Mouse (Mus musculus) heart, adult 9 months (tissue): ENCODE measurements around the gene Stap2.

Source experiments
- DNase-seq, 2 experiments: peaks; one replicate each; pipeline ENCODE4 v3.0.0; 2022; ENCODE audit warnings: low spot score in 2 of 2

The Stap2 gene

DNA sequence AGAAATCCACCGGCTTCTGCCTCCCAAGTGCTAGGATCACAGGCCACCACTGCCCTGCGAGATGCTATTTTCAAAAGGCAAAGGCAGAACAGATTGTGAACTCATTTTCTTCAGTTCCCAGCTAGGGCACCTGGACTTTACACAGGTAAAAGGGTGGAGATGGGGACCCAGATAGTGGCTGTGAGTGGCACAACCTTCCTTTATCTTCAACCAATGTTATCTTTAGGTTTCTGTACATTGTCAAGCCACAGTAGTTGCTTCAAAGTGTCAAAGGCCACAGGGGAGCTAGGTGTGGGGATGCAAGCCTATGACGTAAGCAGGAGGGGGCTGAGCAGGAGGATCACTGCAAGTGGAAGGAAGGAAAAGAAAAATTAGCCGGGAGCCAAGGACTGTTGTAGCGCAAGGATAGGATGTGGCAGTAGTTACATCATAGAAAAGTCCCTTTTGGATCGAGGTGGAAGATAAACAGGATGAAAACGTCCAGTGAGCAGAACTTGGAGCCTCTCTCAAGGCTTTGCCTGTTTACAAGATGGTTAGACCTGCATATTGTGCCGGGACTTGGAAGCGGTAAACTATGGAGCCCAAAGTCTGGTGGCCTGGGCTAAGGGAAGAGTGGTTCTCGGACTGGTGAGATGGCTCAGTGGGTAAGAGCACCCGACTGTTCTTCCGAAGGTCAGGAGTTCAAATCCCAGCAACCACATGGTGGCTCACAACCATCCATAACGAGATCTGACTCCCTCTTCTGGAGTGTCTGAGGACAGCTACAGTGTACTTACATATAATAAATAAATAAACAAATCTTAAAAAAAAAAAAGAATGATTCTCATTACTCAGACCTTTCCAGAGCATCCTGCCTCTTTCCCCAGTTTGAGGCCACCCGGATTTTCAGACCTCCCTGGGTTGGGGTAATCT lies 2.3 kb upstream of the Stap2 start:
- DNase-seq = no peak

- DNase-seq = no peak
Observed at GRCm38 (mm10) chr17:56006956-56007355, 1.6 kb upstream of the Stap2 start.

DNA sequence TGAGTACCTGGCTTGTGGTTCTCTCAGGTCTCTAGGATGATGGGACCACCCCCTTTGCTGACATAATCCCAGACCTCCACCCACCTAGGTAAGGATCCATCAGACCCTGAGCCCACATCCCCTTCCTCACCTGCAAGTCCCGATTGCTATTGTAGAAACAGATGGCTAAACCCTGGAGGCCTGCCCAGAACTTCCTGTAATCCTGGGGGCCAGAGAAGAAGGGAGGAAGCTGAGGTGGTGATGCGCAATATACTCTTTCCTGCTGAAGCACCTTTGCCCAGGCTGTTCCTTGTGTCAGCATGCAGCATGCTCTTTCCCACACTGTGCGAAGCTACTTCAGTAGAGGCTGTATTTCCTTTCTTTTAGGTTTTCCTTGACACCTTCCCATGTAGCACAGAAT lies 2.4 kb downstream of the Stap2 start:
- no peak for DNase-seq

- DNase-seq = no peak
Observed at GRCm38 (mm10) chr17:55999794-56000499, 5.4 kb downstream of the Stap2 start.

DNA sequence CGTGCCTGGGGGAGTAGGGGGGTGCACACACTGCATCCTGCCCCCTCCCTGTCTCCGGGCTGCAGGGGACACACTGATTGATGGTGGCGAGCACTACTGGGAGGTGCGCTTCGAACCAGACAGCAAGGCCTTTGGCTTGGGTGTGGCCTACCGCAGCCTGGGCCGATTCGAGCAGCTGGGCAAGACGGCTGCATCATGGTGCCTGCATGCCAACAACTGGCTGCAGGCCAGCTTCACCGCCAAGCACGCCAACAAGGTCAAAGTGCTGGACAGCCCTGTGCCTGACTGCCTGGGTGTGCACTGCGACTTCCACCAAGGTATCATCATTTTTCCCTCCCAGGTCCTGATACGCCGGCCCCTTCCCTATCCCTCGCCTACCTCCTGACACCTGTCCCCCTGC lies 9.4 kb downstream of the Stap2 start:
- no peak for DNase-seq

GRCm38 (mm10) chr17:55990278-55990898 lies 15.0 kb downstream of the Stap2 start:
- DNase-seq = no peak

- DNase-seq = no peak
Observed at GRCm38 (mm10) chr17:55986030-55986961, 19.1 kb downstream of the Stap2 start, which contains the start of gene Fsd1. Gene Fsd1, plus strand, starts transcription at chr17:55986509.

GRCm38 (mm10) chr17:55977301-55977700 lies 28.1 kb downstream of the Stap2 start:
- DNase-seq = no peak

DNA sequence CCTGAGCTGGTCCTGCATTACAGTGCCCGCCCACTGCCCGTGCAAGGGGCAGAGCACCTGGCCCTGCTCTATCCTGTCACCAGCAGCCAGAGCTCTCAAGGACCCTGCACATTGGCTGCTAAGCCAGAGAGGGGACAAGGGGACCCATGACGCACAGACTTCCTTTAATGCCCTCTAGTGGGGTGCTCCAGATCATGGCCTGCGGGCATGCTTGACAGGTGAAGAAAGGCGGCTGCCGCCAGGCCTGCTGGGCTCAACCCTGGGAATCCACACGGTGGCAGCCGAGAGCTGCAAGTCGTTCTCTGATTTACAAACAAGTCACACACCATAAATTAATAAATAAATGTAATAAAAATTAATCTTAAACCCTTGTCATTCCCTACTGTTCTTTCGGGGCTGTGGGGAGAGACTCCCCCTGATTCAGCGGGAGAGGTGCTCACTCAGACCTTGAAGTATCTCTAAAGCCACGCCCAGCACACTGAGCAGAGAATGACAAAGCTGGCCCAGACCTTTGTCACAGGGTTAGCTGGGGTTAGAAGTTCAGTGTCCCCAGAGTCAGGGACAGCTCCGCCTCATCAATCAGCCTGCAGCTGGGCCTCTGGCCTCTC lies 29.0 kb downstream of the Stap2 start:
- DNase-seq = peak; percentile 39 to 62

DNA sequence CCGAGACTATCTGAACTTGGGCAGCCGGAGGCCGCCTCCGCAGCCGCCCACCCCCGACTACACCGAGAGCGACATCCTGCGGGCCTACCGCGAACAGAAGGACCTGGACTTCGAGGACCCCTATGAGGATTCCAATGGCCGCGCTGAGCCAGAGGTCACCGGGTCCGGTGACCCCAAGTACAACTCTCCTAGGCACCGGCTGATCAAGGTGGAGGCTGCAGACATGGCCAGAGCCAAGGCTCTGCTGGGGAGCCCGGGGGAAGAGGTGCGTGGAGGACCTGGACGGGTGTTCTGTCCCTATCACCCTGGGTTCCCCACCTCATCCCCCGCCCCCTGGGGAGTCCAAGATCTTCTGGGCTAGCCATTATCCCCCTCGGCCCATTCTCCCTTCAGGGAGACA lies 33.9 kb downstream of the Stap2 start:
- no peak for DNase-seq

GRCm38 (mm10) chr17:55969966-55970891 lies 35.2 kb downstream of the Stap2 start, which contains the start of gene Shd:
Gene Shd, plus strand, starts transcription at chr17:55970467.
- no peak for DNase-seq

GRCm38 (mm10) chr17:55969560-55969959 lies 35.8 kb downstream of the Stap2 start:
- no peak for DNase-seq

- DNase-seq = peak in 1 of 2 experiments; percentile 51
Observed at GRCm38 (mm10) chr17:55968210-55968609, 37.2 kb downstream of the Stap2 start.

- no peak for DNase-seq
Observed at GRCm38 (mm10) chr17:55967186-55967585, 38.2 kb downstream of the Stap2 start.

DNA sequence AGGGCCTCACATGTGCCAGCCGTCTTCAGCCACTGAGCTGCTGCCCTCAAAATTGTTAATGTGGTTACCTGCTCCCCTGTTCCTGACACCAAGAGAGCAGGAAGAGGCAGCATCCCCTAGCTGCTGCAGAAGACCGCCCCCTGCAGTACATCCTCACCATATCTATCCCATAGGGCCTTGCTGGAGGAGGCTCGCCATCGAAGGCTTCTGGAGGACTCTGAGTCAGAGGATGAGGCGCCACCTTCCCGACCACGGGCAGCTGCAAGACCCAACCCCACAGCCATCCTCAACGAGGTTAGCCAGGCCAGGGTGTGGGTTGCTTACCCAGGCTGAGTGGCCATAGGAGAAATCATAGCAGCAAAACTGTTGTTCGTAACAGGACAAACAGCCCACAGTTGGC lies 40.4 kb downstream of the Stap2 start:
- no peak for DNase-seq

DNA sequence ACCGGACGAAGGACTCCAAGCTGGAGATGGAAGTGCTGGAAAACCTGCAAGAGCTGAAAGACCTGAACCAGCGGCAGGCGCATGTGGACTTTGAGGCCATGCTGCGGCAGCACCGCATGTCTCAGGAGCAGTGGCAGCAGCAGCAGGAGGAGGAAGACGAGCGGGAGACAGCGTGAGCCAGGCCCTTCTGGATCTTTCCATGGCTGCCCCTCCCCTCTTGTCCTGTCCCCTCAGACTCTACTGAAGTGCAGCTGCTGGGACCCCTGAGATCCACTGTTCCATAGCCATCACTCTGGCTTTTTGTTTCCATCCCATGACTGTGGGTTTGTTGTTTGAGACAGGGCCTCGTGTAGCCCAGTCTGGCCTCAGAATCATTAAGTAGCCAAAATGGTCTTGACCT lies 40.9 kb downstream of the Stap2 start:
- DNase-seq = no peak

DNA sequence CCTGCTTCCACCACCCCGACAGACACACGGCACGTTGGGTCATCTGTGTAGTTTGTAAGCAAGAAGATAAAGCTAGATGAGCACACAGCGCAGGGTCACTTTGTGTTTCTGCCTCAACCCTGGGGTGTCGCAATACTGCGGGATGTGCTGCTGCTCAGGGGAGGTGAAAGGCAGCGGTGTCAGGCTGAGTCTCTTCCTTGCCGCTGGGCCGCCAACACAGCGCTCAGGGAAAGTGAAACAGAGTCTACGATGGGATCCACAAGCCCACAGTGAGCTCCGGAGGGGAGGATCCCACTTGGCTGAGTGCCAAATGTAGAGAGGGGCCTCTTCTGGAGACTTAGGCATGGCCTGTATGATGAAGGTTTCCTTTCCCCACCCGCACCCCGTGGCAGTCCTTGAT lies 42.2 kb downstream of the Stap2 start:
- DNase-seq = no peak

DNA sequence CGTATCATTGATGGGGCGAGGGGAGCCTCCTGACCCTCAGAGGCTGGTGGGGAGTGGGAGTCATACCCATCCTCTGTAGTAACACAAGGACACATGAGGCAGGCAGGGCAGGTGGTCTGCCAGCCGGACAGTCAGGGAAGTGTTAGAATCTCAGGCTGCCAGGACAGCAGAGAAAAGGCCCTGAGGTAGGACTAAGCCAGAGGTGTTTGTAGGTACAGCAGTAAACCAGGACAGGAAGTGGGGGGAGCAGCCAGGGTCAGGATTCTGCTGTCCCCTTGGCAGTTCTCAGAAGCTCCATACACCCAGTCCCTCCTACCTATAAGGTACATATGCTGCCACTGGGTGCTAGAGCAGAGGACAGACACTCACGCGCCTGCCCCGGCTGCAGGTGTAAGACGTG lies 43.8 kb downstream of the Stap2 start:
- no peak for DNase-seq

- no peak for DNase-seq
Observed at GRCm38 (mm10) chr17:55960791-55961190, 44.6 kb downstream of the Stap2 start.
